Mouse (Mus musculus) neural tube, embryonic 13.5 days (tissue): ENCODE data around the gene Rrp15. TPM values are rescaled to one million over a fixed set of nuclear protein-coding genes. Genes with fewer than 3 reads are reported as not detected.
A peak's percentile ranks its signal among the peaks of the same experiment; 100 is the strongest.

Experiments used
- ATAC-seq: fragments of 200-750 bp; cut with Nextera tagmentation; 2 replicates; pipeline ENCODE4 v1.8.0; 2017; ENCODE audit warnings: low read depth, mild to moderate bottlenecking, moderate TSS enrichment, moderate library complexity
- H3K27ac ChIP-seq: fragments of 300-500 bp; sonication (generic); replicated peaks from 2 replicates; pipeline ENCODE4 v1.5.1; 2015; ENCODE audit warnings: moderate library complexity, mild to moderate bottlenecking, inconsistent platforms
- H3K27me3 ChIP-seq: fragments of 300-500 bp; sonication (generic); 2 replicates; pipeline ENCODE4 v1.6.1; 2015; ENCODE audit warnings: mild to moderate bottlenecking, inconsistent platforms
- H3K36me3 ChIP-seq: fragments of 300-500 bp; sonication (generic); 2 replicates; pipeline ENCODE4 v1.6.1; 2015; ENCODE audit warnings: mild to moderate bottlenecking, inconsistent platforms
- H3K4me1 ChIP-seq: fragments of 300-500 bp; sonication (generic); replicated peaks from 2 replicates; pipeline ENCODE4 v1.6.1; 2015; ENCODE audit warnings: inconsistent platforms
- H3K4me2 ChIP-seq: fragments of 300-500 bp; sonication (generic); 2 replicates; pipeline ENCODE4 v1.6.1; 2015; ENCODE audit warnings: inconsistent platforms, mild to moderate bottlenecking, moderate library complexity
- H3K4me3 ChIP-seq: fragments of 300-500 bp; sonication (generic); 2 replicates; pipeline ENCODE4 v1.5.1; 2015; ENCODE audit warnings: mild to moderate bottlenecking, inconsistent platforms
- H3K9ac ChIP-seq: fragments of 300-500 bp; sonication (generic); 2 replicates; pipeline ENCODE4 v1.6.1; 2015; ENCODE audit warnings: moderate library complexity, mild to moderate bottlenecking, inconsistent platforms
- H3K9me3 ChIP-seq: fragments of 300-500 bp; sonication (generic); 2 replicates; pipeline ENCODE4 v1.6.1; 2016; ENCODE audit warnings: inconsistent platforms
- WGBS: fragments of 180-500 bp; shearing (Covaris S2); methylation state at CpG from one replicate; pipeline ENCODE4 v1.1.7; 2015; 5-methylcytosine and 5-hydroxymethylcytosine counted together
- polyA plus RNA-seq: library from polyadenylated mRNA; unstranded; fragments of >200 nt; fragmentation: Nextera tagmentation; extraction: Ambion mirVana; gene quantifications from 2 replicates; pipeline ENCODE4 v1.2.1, GENCODE M21; 2015

Gene Rrp15
- polyA plus RNA-seq, 1 experiment from 2014 or later, result 36.2 TPM

GRCm38 (mm10) chr1:186735537-186735936 lies 13.6 kb downstream of the Rrp15 start:
- Histone ChIP-seq H3K9me3 (no peaks in the 10 kb centered on the region), H3K36me3 (peaks cover 49% of the 10 kb centered on the region), H3K27ac (no peak overlapping the region), H3K4me2 (no peak overlapping the region), H3K4me1 (no peaks in the 10 kb centered on the region), H3K27me3 (no peaks in the 10 kb centered on the region), H3K4me3 (no peak overlapping the region), H3K9ac (no peak overlapping the region)
- 93% methylated on average over 5 of the region's 5 CpGs for WGBS
- ATAC-seq, result no peak

GRCm38 (mm10) chr1:186733052-186733451 lies 16.1 kb downstream of the Rrp15 start:
- Histone ChIP-seq H3K9ac (no peak overlapping the region), H3K36me3 (peaks cover 39% of the 10 kb centered on the region), H3K4me3 (no peak overlapping the region), H3K4me2 (no peak overlapping the region), H3K27ac (no peak overlapping the region), H3K27me3 (no peaks in the 10 kb centered on the region), H3K4me1 (no peaks in the 10 kb centered on the region), H3K9me3 (no peaks in the 10 kb centered on the region)
- no peak for ATAC-seq
- 93% methylated on average over 8 of the region's 8 CpGs for WGBS

GRCm38 (mm10) chr1:186728778-186729177 lies 20.4 kb downstream of the Rrp15 start:
- H3K9me3 ChIP-seq, result no peaks in the 10 kb centered on the region
- no peak overlapping the region for H3K9ac ChIP-seq
- no peak for ATAC-seq
- H3K27ac ChIP-seq, result no peak overlapping the region
- no peaks in the 10 kb centered on the region for H3K36me3 ChIP-seq
- H3K27me3 ChIP-seq, result no peaks in the 10 kb centered on the region
- 70% methylated on average over 4 of the region's 4 CpGs for WGBS
- H3K4me1 ChIP-seq, result 0 out of 2 replicates have a peak, but pooled peaks cover 5% of the 10 kb centered on the region
- H3K4me2 ChIP-seq, result no peak overlapping the region
- H3K4me3 ChIP-seq, result no peak overlapping the region

- 59% methylated on average over 7 of the region's 7 CpGs for WGBS
- H3K4me3 ChIP-seq, result no peak overlapping the region
- no peaks in the 10 kb centered on the region for H3K27me3 ChIP-seq
- H3K4me1 ChIP-seq, result 0 out of 2 replicates have a peak, but pooled peaks cover 5% of the 10 kb centered on the region
- no peak overlapping the region for H3K9ac ChIP-seq
- H3K27ac ChIP-seq, result no peak overlapping the region
- H3K36me3 ChIP-seq, result no peaks in the 10 kb centered on the region
- H3K9me3 ChIP-seq, result no peaks in the 10 kb centered on the region
- H3K4me2 ChIP-seq, result no peak overlapping the region
- ATAC-seq, result no peak
Observed at GRCm38 (mm10) chr1:186726117-186726516, 23.0 kb downstream of the Rrp15 start.

- H3K27ac ChIP-seq, result no peak overlapping the region
- peaks cover 20% of the 10 kb centered on the region for H3K36me3 ChIP-seq
- no peak overlapping the region for H3K9ac ChIP-seq
- H3K4me1 ChIP-seq, result 0 out of 2 replicates have a peak, but pooled peaks cover 5% of the 10 kb centered on the region
- ATAC-seq, result no peak
- H3K27me3 ChIP-seq, result no peaks in the 10 kb centered on the region
- WGBS, result 91% methylated on average over 9 of the region's 9 CpGs
- H3K4me3 ChIP-seq, result no peak overlapping the region
- H3K4me2 ChIP-seq, result no peak overlapping the region
- no peaks in the 10 kb centered on the region for H3K9me3 ChIP-seq
Observed at GRCm38 (mm10) chr1:186722299-186722698, 26.9 kb downstream of the Rrp15 start.

GRCm38 (mm10) chr1:186721846-186722245 lies 27.3 kb downstream of the Rrp15 start:
- Histone ChIP-seq H3K27ac (no peak overlapping the region), H3K9ac (no peak overlapping the region), H3K4me3 (no peak overlapping the region), H3K9me3 (no peaks in the 10 kb centered on the region), H3K4me1 (0 out of 2 replicates have a peak, but pooled peaks cover 5% of the 10 kb centered on the region), H3K4me2 (no peak overlapping the region), H3K36me3 (peaks cover 25% of the 10 kb centered on the region), H3K27me3 (no peaks in the 10 kb centered on the region)
- 38% methylated on average over 12 of the region's 12 CpGs for WGBS
- ATAC-seq, result peak; percentile 75

GRCm38 (mm10) chr1:186721166-186721565 lies 28.0 kb downstream of the Rrp15 start:
- H3K4me2 ChIP-seq, result no peak overlapping the region
- no peaks in the 10 kb centered on the region for H3K9me3 ChIP-seq
- peaks cover 31% of the 10 kb centered on the region for H3K36me3 ChIP-seq
- no peaks in the 10 kb centered on the region for H3K27me3 ChIP-seq
- H3K4me1 ChIP-seq, result 0 out of 2 replicates have a peak, but pooled peaks cover 3% of the 10 kb centered on the region
- no peak overlapping the region for H3K27ac ChIP-seq
- H3K4me3 ChIP-seq, result no peak overlapping the region
- no peak for ATAC-seq
- WGBS, result 88% methylated on average over 11 of the region's 11 CpGs
- no peak overlapping the region for H3K9ac ChIP-seq

- Histone ChIP-seq H3K27ac (no peak overlapping the region), H3K36me3 (peaks cover 33% of the 10 kb centered on the region), H3K9ac (no peak overlapping the region), H3K27me3 (no peaks in the 10 kb centered on the region), H3K4me2 (no peak overlapping the region), H3K9me3 (no peaks in the 10 kb centered on the region), H3K4me1 (no peaks in the 10 kb centered on the region), H3K4me3 (no peak overlapping the region)
- ATAC-seq, result no peak
- WGBS, result 92% methylated on average over 9 of the region's 9 CpGs
Observed at GRCm38 (mm10) chr1:186719708-186720107, 29.4 kb downstream of the Rrp15 start.

GRCm38 (mm10) chr1:186718881-186719280 lies 30.3 kb downstream of the Rrp15 start:
- 83% methylated on average over 5 of the region's 5 CpGs for WGBS

GRCm38 (mm10) chr1:186714980-186715896 lies 33.9 kb downstream of the Rrp15 start:
- Histone ChIP-seq H3K27me3 (no peaks in the 10 kb centered on the region), H3K4me1 (no peaks in the 10 kb centered on the region), H3K4me3 (no peak overlapping the region), H3K36me3 (peaks cover 27% of the 10 kb centered on the region), H3K27ac (no peak overlapping the region), H3K4me2 (no peak overlapping the region), H3K9ac (no peak overlapping the region), H3K9me3 (no peaks in the 10 kb centered on the region)
- no peak for ATAC-seq
- WGBS, result 78% methylated on average over 17 of the region's 17 CpGs

More at GRCm38 (mm10) chr1:186718881-186719280, 30.3 kb downstream of the Rrp15 start:
- Histone ChIP-seq H3K27ac (no peak overlapping the region), H3K4me2 (no peak overlapping the region), H3K9ac (no peak overlapping the region), H3K4me3 (no peak overlapping the region), H3K9me3 (no peaks in the 10 kb centered on the region), H3K36me3 (peaks cover 33% of the 10 kb centered on the region), H3K4me1 (no peaks in the 10 kb centered on the region), H3K27me3 (no peaks in the 10 kb centered on the region)
- ATAC-seq, result no peak

GRCm38 (mm10) chr1:186714215-186714614 lies 34.9 kb downstream of the Rrp15 start:
- Histone ChIP-seq H3K9ac (no peak overlapping the region), H3K4me3 (no peak overlapping the region), H3K36me3 (peaks cover 20% of the 10 kb centered on the region), H3K27ac (no peak overlapping the region), H3K27me3 (no peaks in the 10 kb centered on the region), H3K4me1 (no peaks in the 10 kb centered on the region), H3K9me3 (no peaks in the 10 kb centered on the region), H3K4me2 (no peak overlapping the region)
- 88% methylated on average over 4 of the region's 4 CpGs for WGBS
- ATAC-seq, result no peak

GRCm38 (mm10) chr1:186712802-186713471 lies 36.2 kb downstream of the Rrp15 start:
- under 1% methylated on average over 3 of the region's 3 CpGs for WGBS
- no peak overlapping the region for H3K27ac ChIP-seq
- H3K36me3 ChIP-seq, result peaks cover 18% of the 10 kb centered on the region
- ATAC-seq, result peak; percentile 77
- peaks cover under 1% of the 10 kb centered on the region; the same call in 1 of the 2 replicates for H3K27me3 ChIP-seq
- no peak overlapping the region for H3K4me2 ChIP-seq
- H3K4me1 ChIP-seq, result no peaks in the 10 kb centered on the region
- H3K9ac ChIP-seq, result no peak overlapping the region
- no peak overlapping the region for H3K4me3 ChIP-seq
- no peaks in the 10 kb centered on the region for H3K9me3 ChIP-seq
